Mouse (Mus musculus): ENCODE measurements around the gene Sergef.

GRCm38 (mm10) chr7:46587466-46587865 is 52.1 kb downstream of the Sergef start:
- no peak for TF ChIP-seq CHD2 (IDR thresholded peaks at IDR 0.05; ENCODE audit: low read depth, low read length)
- TF ChIP-seq MAFK (IDR thresholded peaks at IDR 0.05; ENCODE audit: insufficient read depth, low read depth, low read length): no peak

Measured in ES-E14 (cell line).